Mouse (Mus musculus) adrenal gland, adult 8-10 months (tissue): ENCODE results near the gene Hmgn5. TPM values are rescaled to one million over a fixed set of nuclear protein-coding genes. Genes with fewer than 3 reads are reported as not detected.

ENCODE experiments used
- DNase-seq: peaks from one replicate; pipeline ENCODE4 v3.0.0; 2022
- total RNA-seq, 4 experiments: library from RNA; stranded (reverse); gene quantifications; 2 replicates each; pipeline ENCODE4 v1.2.4; 2022

Hmgn5 gene
- total RNA-seq = 10 to 100 TPM in 1 of 4 experiments, 1 to 10 TPM in 3; 7.0 to 15.0 (median 8.2) TPM

- peak; percentile 91 for DNase-seq
Observed at GRCm38 (mm10) chrX:109013283-109013682, at the start of gene Hmgn5. Gene Hmgn5, minus strand, starts transcription at chrX:109013404.

GRCm38 (mm10) chrX:109047773-109048172 is 34.6 kb upstream of the Hmgn5 start:
- DNase-seq = no peak

- no peak for DNase-seq
Observed at GRCm38 (mm10) chrX:109026224-109026623, 13.0 kb upstream of the Hmgn5 start.

GRCm38 (mm10) chrX:109020858-109021257 is 7.7 kb upstream of the Hmgn5 start:
- no peak for DNase-seq

- no peak for DNase-seq
Observed at GRCm38 (mm10) chrX:109014166-109014565, 962 bp upstream of the Hmgn5 start.

GRCm38 (mm10) chrX:109013686-109014085 is 482 bp upstream of the Hmgn5 start:
- DNase-seq = no peak

- peak; percentile 26 for DNase-seq
Observed at GRCm38 (mm10) chrX:109012371-109013031, 703 bp downstream of the Hmgn5 start.

GRCm38 (mm10) chrX:109011611-109012185 is 1.5 kb downstream of the Hmgn5 start:
- no peak for DNase-seq

- no peak for DNase-seq
Observed at GRCm38 (mm10) chrX:109001277-109001676, 11.9 kb downstream of the Hmgn5 start.

Other genes starting within 250 kb of the Hmgn5 start
- gene Brwd3, start 179.0 kb downstream of the Hmgn5 start, total RNA-seq = 1 to 10 TPM; 6.6 to 9.5 (median 8.2) TPM
- gene Sh3bgrl, start 82.0 kb upstream of the Hmgn5 start, total RNA-seq = 100 to 1,000 TPM in 3 of 4 experiments, 10 to 100 TPM in 1; 84.8 to 157 (median 120) TPM
- under 1 TPM; 0.31 to 0.92 (median 0.38) TPM for gene Gm6377, start 183.4 kb upstream of the Hmgn5 start, total RNA-seq